Mouse (Mus musculus) adrenal gland, postnatal 36 days (tissue): ENCODE results near the gene Dnase1l1. TPM values are rescaled to one million over a fixed set of nuclear protein-coding genes. Genes with fewer than 3 reads are reported as not detected.

Experiments used
- DNase-seq, 2 experiments: peaks; one replicate each; pipeline ENCODE4 v3.0.0; 2021; ENCODE audit warnings: mixed read lengths in 1 of 2
- long read RNA-seq, 2 experiments: library from polyadenylated mRNA; stranded (forward); transcript quantifications; one replicate each; pipeline ENCODE4 v2.0.0; 2021; ENCODE audit warnings: borderline sequencing depth in 2 of 2
- total RNA-seq, 2 experiments: library from RNA; stranded (reverse); gene quantifications; 2 replicates each; pipeline ENCODE4 v1.2.3; 2021

The Dnase1l1 gene
- total RNA-seq: 10 to 100 TPM in 1 of 2 experiments, 1 to 10 TPM in 1; 9.4 to 16.3 TPM
- long read RNA-seq, experiment 1, transcript Dnase1l1-201 (8 exons, 1,625 nt): major isoform, 8 of 16 reads
- long read RNA-seq, experiment 1, partial matches to known transcripts: 3 of 16 reads
- long read RNA-seq, experiment 1, other reads (novel, unspliced or antisense): 3 of 16 reads
- long read RNA-seq, experiment 2, partial matches to known transcripts: 0 of 1 reads
- long read RNA-seq, experiment 2, other reads (novel, unspliced or antisense): 1 of 1 reads

- peak; percentile 86 to 87 for DNase-seq
Observed at GRCm38 (mm10) chrX:74281732-74282394, at the start of gene Dnase1l1, which contains the start of gene Taz. TSS of gene Dnase1l1 (minus strand) at chrX:74282337. TSS of gene Taz (plus strand) at chrX:74281912.

DNA sequence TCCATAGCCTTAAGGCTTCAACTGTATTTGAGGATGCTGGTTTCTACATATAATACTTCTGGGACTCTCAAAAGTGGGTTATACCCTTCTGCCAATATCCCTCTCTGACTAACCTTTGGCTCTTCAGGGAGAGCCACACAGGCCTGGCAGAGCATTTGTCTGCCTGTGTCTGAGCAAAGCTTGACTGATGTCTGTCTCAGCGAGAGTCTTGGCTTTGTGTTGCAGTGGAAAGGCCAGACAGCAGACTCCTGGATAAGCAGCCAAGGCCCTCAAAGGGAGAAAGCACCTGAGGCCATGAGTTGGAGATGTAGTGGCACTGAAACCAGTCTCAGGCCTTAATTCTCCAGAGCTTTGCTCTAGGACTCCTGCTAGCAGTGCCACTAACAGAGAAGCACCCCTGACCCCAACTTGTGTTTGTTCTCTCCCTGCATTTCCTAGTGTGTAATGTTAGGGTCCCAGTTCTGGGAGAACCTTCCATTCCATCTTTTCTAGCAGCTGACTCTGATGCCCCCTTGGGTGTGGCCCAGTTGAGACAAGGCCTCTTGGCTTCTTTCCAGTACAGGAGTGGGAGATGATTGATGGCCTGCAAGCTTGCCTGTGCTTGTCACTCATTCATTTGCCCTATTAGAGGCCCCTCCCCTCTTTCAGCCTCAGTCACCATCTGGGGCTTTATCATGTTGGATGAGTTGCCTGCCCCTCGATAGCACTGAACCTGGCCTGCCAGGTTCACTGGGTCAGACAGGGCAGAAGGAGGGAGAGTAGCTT is 48.2 kb upstream of the Dnase1l1 start:
- DNase-seq: no peak

DNA sequence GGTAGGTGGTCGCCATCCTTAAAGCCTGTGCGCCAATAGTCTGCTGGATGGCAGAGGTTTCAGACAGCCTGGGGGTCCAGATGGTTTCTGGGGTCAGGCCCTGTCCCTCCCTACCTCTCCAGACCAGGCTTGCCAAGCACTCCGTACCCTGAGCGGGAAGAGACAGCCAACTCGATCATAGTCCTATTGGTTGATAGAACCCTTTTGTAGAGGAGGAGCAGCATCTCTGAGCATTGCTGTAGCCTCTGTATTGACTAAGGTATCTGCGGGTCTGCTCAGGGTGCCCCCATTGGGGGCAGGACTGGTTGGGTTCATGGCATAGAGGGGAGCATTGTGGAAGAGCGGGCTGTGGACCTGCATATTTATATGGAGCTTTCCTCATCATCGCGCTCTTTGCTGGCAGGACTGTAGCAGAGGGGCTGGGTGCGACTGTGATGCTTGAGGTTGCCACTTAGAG is 47.1 kb upstream of the Dnase1l1 start:
- no peak for DNase-seq

- DNase-seq: peak; percentile 75 to 82
Observed at GRCm38 (mm10) chrX:74328725-74329161, 46.6 kb upstream of the Dnase1l1 start, which contains the start of gene Plxna3. TSS of gene Plxna3 (plus strand) at chrX:74329066.

GRCm38 (mm10) chrX:74312540-74313464 is 30.7 kb upstream of the Dnase1l1 start, which contains the start of gene Fam50a:
TSS of gene Fam50a (plus strand) at chrX:74313033.
- peak; percentile 92 to 93 for DNase-seq

DNA sequence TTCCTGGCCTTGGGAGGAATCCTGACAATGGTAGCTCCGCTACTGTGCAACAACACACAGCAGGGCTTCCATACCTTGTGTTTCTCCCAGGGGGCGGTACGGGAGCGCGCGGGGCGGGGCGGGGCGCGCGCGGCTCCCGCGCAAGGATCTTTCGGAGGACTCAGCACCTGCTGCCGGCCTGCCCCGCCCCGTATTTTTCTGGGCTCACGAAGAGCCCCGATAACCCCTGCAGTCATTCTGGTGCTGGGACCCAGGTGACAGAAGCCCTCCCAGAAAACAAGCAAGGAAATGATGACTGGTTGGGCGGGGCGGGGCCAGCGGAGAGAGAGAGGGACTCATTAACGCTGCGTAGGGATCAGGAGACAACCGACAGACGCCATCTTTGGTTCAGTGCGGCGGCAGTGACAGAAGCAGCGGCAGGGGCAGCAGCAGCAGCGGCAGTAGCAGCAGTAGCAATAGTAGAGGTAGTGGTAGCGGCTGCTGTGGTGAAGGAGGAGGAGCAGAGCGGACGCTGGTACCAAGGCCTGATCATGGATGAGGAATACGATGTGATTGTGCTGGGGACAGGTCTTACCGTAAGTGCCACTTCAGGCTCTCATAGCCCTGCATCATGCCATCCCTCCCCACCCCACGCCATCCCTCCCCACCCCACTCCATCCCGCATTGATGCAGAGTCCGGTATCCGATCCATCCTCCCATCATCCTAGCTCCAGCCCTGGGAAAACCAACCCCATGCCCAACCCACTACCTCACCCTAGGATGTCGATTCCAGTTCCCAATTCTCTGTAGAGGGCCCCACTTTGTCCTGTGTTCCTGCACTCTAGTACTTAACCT is 22.9 kb upstream of the Dnase1l1 start, which contains the start of gene Gdi1:
Gene Gdi1, plus strand, starts transcription at position 132 of the 834 bp plus-strand sequence.
- DNase-seq: peak; percentile 64 to 79

DNA sequence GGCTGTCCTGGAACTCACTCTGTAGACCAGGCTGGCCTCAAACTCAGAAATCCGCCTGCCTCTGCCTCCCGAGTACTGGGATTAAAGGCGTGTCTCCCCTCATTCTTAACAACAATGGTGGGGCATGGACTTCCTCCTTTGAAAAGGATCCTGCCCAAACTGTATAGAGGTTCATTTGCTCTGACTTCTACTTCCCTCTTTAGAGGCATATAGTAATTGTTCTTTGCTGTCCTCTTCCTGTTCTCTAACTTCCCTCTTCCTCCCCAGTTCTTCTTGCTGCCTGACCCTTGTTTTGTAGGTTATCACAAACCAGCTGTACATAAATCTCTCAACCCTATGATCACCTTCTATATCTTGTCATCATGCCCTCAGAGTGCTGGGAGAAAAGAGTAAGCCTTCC is 17.6 kb upstream of the Dnase1l1 start:
- no peak for DNase-seq

DNA sequence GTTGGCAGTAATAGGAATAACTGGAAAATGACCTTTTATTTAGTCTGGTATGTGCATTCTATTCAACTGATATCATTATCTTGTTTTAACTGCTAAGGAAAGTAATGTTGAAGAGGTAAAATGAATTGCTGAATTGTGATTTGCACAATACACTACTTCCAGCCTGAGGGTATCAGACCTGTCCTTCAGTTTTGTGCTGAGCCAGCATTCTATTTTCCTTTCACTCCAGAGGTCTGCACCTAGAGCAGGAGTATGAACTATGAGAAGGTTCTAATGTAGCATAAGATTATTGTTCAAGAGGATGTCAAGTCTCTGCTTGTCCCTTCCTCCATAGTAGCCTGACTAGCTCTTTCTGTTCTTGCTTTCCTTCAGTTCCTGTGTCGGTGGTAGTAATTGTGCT is 16.2 kb upstream of the Dnase1l1 start:
- DNase-seq: no peak

GRCm38 (mm10) chrX:74296538-74297448 is 14.7 kb upstream of the Dnase1l1 start, which contains the start of gene Atp6ap1:
TSS of gene Atp6ap1 (plus strand) at chrX:74297097.
- peak; percentile 92 to 93 for DNase-seq

- no peak for DNase-seq
Observed at GRCm38 (mm10) chrX:74293431-74293830, 11.3 kb upstream of the Dnase1l1 start.

DNA sequence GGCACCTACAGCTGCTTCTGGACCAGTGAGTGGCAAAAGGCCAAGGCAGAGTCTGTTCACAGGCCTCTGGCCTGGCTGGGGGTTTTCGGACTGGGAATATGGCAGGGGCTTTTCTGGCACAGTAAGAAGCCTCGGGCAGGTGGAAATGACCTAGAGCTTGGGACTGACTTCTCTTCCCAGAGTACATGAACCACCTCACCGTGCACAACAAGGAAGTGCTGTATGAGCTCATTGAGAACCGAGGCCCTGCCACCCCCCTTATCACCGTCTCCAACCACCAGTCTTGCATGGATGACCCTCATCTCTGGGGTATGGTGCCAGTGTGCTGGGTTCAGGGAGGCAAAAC is 928 bp upstream of the Dnase1l1 start:
- no peak for DNase-seq

- peak; percentile 85 to 90 for DNase-seq
Observed at GRCm38 (mm10) chrX:74282395-74283091, 406 bp upstream of the Dnase1l1 start.

GRCm38 (mm10) chrX:74281041-74281731 is 951 bp downstream of the Dnase1l1 start:
- DNase-seq: no peak

DNA sequence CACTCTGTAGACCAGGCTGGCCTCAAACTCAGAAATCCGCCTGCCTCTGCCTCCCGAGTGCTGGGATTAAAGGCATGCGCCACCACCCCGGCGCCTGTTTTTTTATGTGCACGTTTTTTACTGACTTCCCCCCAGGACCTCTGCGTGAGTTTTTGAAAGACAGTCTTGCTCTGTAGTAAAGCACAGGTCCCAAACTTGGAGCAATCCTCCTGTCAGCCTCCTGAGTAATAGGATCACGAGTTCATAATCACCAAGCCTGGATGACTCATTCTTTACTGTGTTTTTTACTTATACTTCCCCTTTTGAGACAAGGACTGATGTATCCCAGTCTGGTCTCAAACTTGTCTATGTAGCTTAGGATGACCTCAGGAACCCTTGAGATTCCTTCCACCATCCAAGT is 4.2 kb downstream of the Dnase1l1 start:
- DNase-seq: no peak

GRCm38 (mm10) chrX:74273422-74274322 is 8.5 kb downstream of the Dnase1l1 start:
- no peak for DNase-seq

DNA sequence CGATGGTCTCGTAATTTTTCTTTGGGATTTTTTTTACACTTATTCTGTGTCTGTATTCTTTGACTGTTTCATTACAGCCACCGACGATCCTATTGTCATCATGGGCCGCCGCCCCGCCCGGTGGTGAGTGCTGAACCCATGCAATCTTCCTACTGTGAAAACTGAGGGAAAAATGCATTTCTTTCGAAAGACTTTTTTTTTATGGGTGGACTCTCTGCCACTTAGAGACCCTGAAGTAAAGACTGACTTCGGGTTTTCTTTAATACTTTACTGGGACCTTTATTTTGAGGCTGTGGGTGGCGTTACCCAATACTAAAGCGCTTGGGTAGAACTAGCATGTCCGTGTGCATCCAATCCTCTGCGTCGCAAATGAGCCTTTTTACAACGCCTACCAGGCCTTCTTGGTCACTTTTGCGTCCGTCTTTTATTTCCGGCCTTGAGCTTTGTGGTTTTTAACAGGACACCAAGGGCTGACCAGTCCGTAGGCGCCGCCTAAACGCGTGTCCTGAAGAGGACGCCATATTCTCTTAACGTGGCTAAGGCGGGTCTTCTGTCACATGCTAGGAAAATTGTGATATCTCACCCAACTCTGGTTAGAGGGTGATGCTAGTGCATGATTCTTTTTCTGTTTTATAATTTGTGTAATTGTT is 11.1 kb downstream of the Dnase1l1 start:
- DNase-seq: peak in 1 of 2 experiments; percentile 26
